Mouse (Mus musculus) kidney, adult 2 months (tissue): ENCODE results near the gene Rin1. TPM values are rescaled to one million over a fixed set of nuclear protein-coding genes. Genes with fewer than 3 reads are reported as not detected.

Experiments
- DNase-seq: peaks from one replicate; pipeline ENCODE4 v3.0.0; 2021
- H3K27ac ChIP-seq: fragments of 200-500 bp; 2 replicates; pipeline ENCODE4 v1.5.1; 2012; ENCODE audit warnings: low read depth, low read length, control low read depth, inconsistent platforms; ENCODE audit not compliant: insufficient read depth
- H3K27me3 ChIP-seq: fragments of 200-500 bp; replicated peaks from 2 replicates; pipeline ENCODE4 v1.6.1; 2012; ENCODE audit warnings: mild to moderate bottlenecking, moderate library complexity, low read length, inconsistent platforms; ENCODE audit not compliant: control insufficient read depth, insufficient read depth
- H3K36me3 ChIP-seq: fragments of 200-500 bp; 2 replicates; pipeline ENCODE4 v1.6.1; 2012; ENCODE audit warnings: mild to moderate bottlenecking, moderate library complexity, low read length, inconsistent platforms; ENCODE audit not compliant: control insufficient read depth, insufficient read depth
- H3K4me1 ChIP-seq: fragments of 200-500 bp; 2 replicates; pipeline ENCODE4 v1.6.1; 2011; ENCODE audit warnings: low read length; ENCODE audit not compliant: control insufficient read depth, insufficient read depth
- H3K4me3 ChIP-seq: fragments of 200-500 bp; 2 replicates; pipeline ENCODE4 v1.5.1; 2011; ENCODE audit warnings: mild to moderate bottlenecking, low read depth, low read length, control low read depth; ENCODE audit not compliant: insufficient read depth
- CTCF ChIP-seq: fragments of 200-500 bp; conservative IDR thresholded peaks from 2 replicates; pipeline ENCODE4 v1.5.1; 2011; ENCODE audit warnings: low read depth, mild to moderate bottlenecking, control low read depth, low read length, moderate library complexity, mixed read lengths; ENCODE audit not compliant: insufficient read depth, insufficient read length
- POLR2A ChIP-seq: fragments of 200-500 bp; IDR thresholded peaks from one replicate; pipeline ENCODE4 v1.6.1; 2011; ENCODE audit warnings: low read depth, low read length, control low read depth
- WGBS: fragments of 180-500 bp; shearing (Covaris S2); methylation state at CpG from one replicate; pipeline ENCODE4 v1.1.7; 2018; 5-methylcytosine and 5-hydroxymethylcytosine counted together
- polyA plus RNA-seq: library from polyadenylated mRNA; depleted of rRNA; stranded (reverse); fragments of >200 nt; gene quantifications from 2 replicates; pipeline ENCODE4 v1.2.3, GENCODE M21; 2012

Gene Rin1
- polyA plus RNA-seq, 1 experiment, result 2.8 TPM

- WGBS, result 79% methylated on average over 4 of the region's 4 CpGs
Observed at GRCm38 (mm10) chr19:5045531-5045930, 4.8 kb upstream of the Rin1 start.

GRCm38 (mm10) chr19:5048138-5049056 lies 1.9 kb upstream of the Rin1 start:
- H3K4me1 ChIP-seq, result no peaks in the 10 kb centered on the region; the same call in 1 of the 2 replicates
- DNase-seq, result no peak
- no peak overlapping the region for H3K27ac ChIP-seq
- H3K27me3 ChIP-seq, result no peaks in the 10 kb centered on the region
- no peak for TF ChIP-seq POLR2A
- no peak for TF ChIP-seq CTCF
- no peaks in the 10 kb centered on the region for H3K36me3 ChIP-seq
- WGBS, result 87% methylated on average over 14 of the region's 14 CpGs
- H3K4me3 ChIP-seq, result no peak overlapping the region

More at GRCm38 (mm10) chr19:5045531-5045930, 4.8 kb upstream of the Rin1 start:
- no peaks in the 10 kb centered on the region for H3K36me3 ChIP-seq
- no peak overlapping the region for H3K4me3 ChIP-seq
- TF ChIP-seq CTCF (no peak), POLR2A (no peak)
- no peak for DNase-seq
- H3K27ac ChIP-seq, result no peak overlapping the region
- no peaks in the 10 kb centered on the region for H3K27me3 ChIP-seq
- peaks cover 4% of the 10 kb centered on the region; the same call in 1 of the 2 replicates for H3K4me1 ChIP-seq

GRCm38 (mm10) chr19:5049325-5049724 lies 956 bp upstream of the Rin1 start:
- WGBS, result 89% methylated on average over 6 of the region's 6 CpGs
- TF ChIP-seq CTCF (no peak), POLR2A (no peak)
- Histone ChIP-seq H3K36me3 (no peaks in the 10 kb centered on the region), H3K4me1 (no peaks in the 10 kb centered on the region; the same call in 1 of the 2 replicates), H3K4me3 (no peak overlapping the region), H3K27me3 (no peaks in the 10 kb centered on the region), H3K27ac (no peak overlapping the region)
- no peak for DNase-seq

GRCm38 (mm10) chr19:5051031-5051430 lies 750 bp downstream of the Rin1 start:
- 19% methylated on average over 17 of the region's 17 CpGs for WGBS
- Histone ChIP-seq H3K27me3 (no peaks in the 10 kb centered on the region), H3K4me3 (peak overlapping the region; percentile 43), H3K36me3 (no peaks in the 10 kb centered on the region), H3K27ac (no peak overlapping the region), H3K4me1 (no peaks in the 10 kb centered on the region; the same call in 1 of the 2 replicates)
- no peak for DNase-seq
- no peak for TF ChIP-seq CTCF
- no peak for TF ChIP-seq POLR2A

- TF ChIP-seq CTCF (no peak), POLR2A (no peak)
- no peak for DNase-seq
- Histone ChIP-seq H3K27me3 (no peaks in the 10 kb centered on the region), H3K27ac (no peak overlapping the region), H3K4me3 (no peak overlapping the region), H3K4me1 (no peaks in the 10 kb centered on the region; the same call in 1 of the 2 replicates), H3K36me3 (no peaks in the 10 kb centered on the region)
- WGBS, result 64% methylated on average over 3 of the region's 3 CpGs
Observed at GRCm38 (mm10) chr19:5051515-5051914, 1.2 kb downstream of the Rin1 start.

GRCm38 (mm10) chr19:5052166-5052822 lies 2.0 kb downstream of the Rin1 start:
- WGBS, result 51% methylated on average over 25 of the region's 25 CpGs
- H3K27me3 ChIP-seq, result no peaks in the 10 kb centered on the region
- no peaks in the 10 kb centered on the region for H3K36me3 ChIP-seq
- TF ChIP-seq CTCF (no peak), POLR2A (no peak)
- H3K4me1 ChIP-seq, result no peaks in the 10 kb centered on the region; the same call in 1 of the 2 replicates
- DNase-seq, result no peak
- H3K27ac ChIP-seq, result no peak overlapping the region
- H3K4me3 ChIP-seq, result no peak overlapping the region

- Histone ChIP-seq H3K27me3 (no peaks in the 10 kb centered on the region), H3K36me3 (no peaks in the 10 kb centered on the region), H3K4me1 (no peaks in the 10 kb centered on the region; the same call in 1 of the 2 replicates), H3K4me3 (no peak overlapping the region), H3K27ac (no peak overlapping the region)
- TF ChIP-seq POLR2A, result no peak
- no peak for TF ChIP-seq CTCF
- no peak for DNase-seq
- WGBS, result 85% methylated on average over 17 of the region's 17 CpGs
Observed at GRCm38 (mm10) chr19:5052853-5053252, 2.6 kb downstream of the Rin1 start.
